Mouse (Mus musculus) intestine, embryonic 16.5 days (tissue): ENCODE measurements around the gene Mndal. TPM values are rescaled to one million over a fixed set of nuclear protein-coding genes. Genes with fewer than 3 reads are reported as not detected.
"Not testable (repeated sequence)": the region's sequence is repeated elsewhere in the genome, so short reads cannot be mapped to it uniquely, and the experiment has no call there.

ENCODE experiments used
- ATAC-seq: fragments of 200-750 bp; cut with Nextera tagmentation; 2 replicates; pipeline ENCODE4 v1.8.0; 2017; ENCODE audit warnings: moderate TSS enrichment, moderate library complexity
- H3K27ac ChIP-seq: fragments of 300-500 bp; sonication (generic); 2 replicates; pipeline ENCODE4 v1.5.1; 2014; ENCODE audit warnings: mild to moderate bottlenecking, low read length
- H3K27me3 ChIP-seq: fragments of 300-500 bp; sonication (generic); replicated peaks from 2 replicates; pipeline ENCODE4 v1.6.1; 2014; ENCODE audit warnings: low read length, control low read depth, mixed read lengths; ENCODE audit not compliant: control insufficient read depth, insufficient read depth
- H3K36me3 ChIP-seq: fragments of 300-500 bp; sonication (generic); 2 replicates; pipeline ENCODE4 v1.6.1; 2014; ENCODE audit warnings: low read length, control low read depth; ENCODE audit not compliant: control insufficient read depth, insufficient read depth
- H3K4me1 ChIP-seq: fragments of 300-500 bp; sonication (generic); 2 replicates; pipeline ENCODE4 v1.6.1; 2014; ENCODE audit warnings: low read length, control low read depth, mixed read lengths; ENCODE audit not compliant: control insufficient read depth, insufficient read depth
- H3K4me2 ChIP-seq: fragments of 300-500 bp; sonication (generic); 2 replicates; pipeline ENCODE4 v1.6.1; 2014; ENCODE audit warnings: low read depth, low read length, control low read depth
- H3K4me3 ChIP-seq: fragments of 300-500 bp; sonication (generic); 2 replicates; pipeline ENCODE4 v1.5.1; 2014; ENCODE audit warnings: mild to moderate bottlenecking, low read length
- H3K9ac ChIP-seq: fragments of 300-500 bp; sonication (generic); 2 replicates; pipeline ENCODE4 v1.6.1; 2014; ENCODE audit warnings: low read depth, low read length
- H3K9me3 ChIP-seq: fragments of 300-500 bp; sonication (generic); 2 replicates; pipeline ENCODE4 v1.6.1; 2016; ENCODE audit warnings: low read length, control low read depth; ENCODE audit not compliant: control insufficient read depth
- WGBS: fragments of 180-500 bp; shearing (Covaris S2); extraction: QIAGEN DNeasy Blood & Tissue Kit; methylation state at CpG from one replicate; pipeline ENCODE4 v1.1.7; 2014; 5-methylcytosine and 5-hydroxymethylcytosine counted together
- polyA plus RNA-seq: library from polyadenylated mRNA; unstranded; fragments of >200 nt; fragmentation: Nextera tagmentation; extraction: Ambion mirVana; gene quantifications from 2 replicates; pipeline ENCODE4 v1.2.1, GENCODE M21; 2015

Gene Mndal
- polyA plus RNA-seq, 1 experiment from 2014 or later: 3.3 TPM

GRCm38 (mm10) chr1:173905885-173906284 is 36.4 kb downstream of the Mndal start:
- not testable (repeated sequence) for H3K9me3 ChIP-seq, H3K4me1 ChIP-seq, H3K27me3 ChIP-seq, ATAC-seq, H3K4me2 ChIP-seq, H3K36me3 ChIP-seq, H3K9ac ChIP-seq, H3K27ac ChIP-seq, H3K4me3 ChIP-seq
- 95% methylated on average over 4 of the region's 4 CpGs for WGBS

GRCm38 (mm10) chr1:173889741-173890140 is 52.5 kb downstream of the Mndal start:
- not testable (repeated sequence) for H3K9ac ChIP-seq, H3K27ac ChIP-seq, H3K9me3 ChIP-seq, H3K4me3 ChIP-seq, H3K36me3 ChIP-seq, H3K4me2 ChIP-seq, ATAC-seq, H3K4me1 ChIP-seq, H3K27me3 ChIP-seq

GRCm38 (mm10) chr1:173887026-173887787 is 55.1 kb downstream of the Mndal start:
- H3K4me1 ChIP-seq, H3K27ac ChIP-seq, H3K9ac ChIP-seq, H3K4me2 ChIP-seq, H3K9me3 ChIP-seq, ATAC-seq, H3K4me3 ChIP-seq, H3K27me3 ChIP-seq, H3K36me3 ChIP-seq: not testable (repeated sequence)
- no CpG with 5 or more reads among the region's 2 CpGs for WGBS

GRCm38 (mm10) chr1:173880004-173880666 is 62.2 kb downstream of the Mndal start:
- not testable (repeated sequence) for H3K9ac ChIP-seq, H3K27ac ChIP-seq, H3K4me3 ChIP-seq, H3K9me3 ChIP-seq, ATAC-seq, H3K27me3 ChIP-seq, H3K36me3 ChIP-seq, H3K4me1 ChIP-seq, H3K4me2 ChIP-seq
- 60% methylated on average over 3 of the region's 3 CpGs for WGBS

GRCm38 (mm10) chr1:173879225-173879987 is 62.9 kb downstream of the Mndal start:
- H3K36me3 ChIP-seq, H3K9me3 ChIP-seq, H3K4me2 ChIP-seq, H3K4me3 ChIP-seq, H3K4me1 ChIP-seq, H3K27ac ChIP-seq, H3K27me3 ChIP-seq, ATAC-seq, H3K9ac ChIP-seq: not testable (repeated sequence)
- WGBS: 68% methylated on average over 5 of the region's 5 CpGs

- H3K27me3 ChIP-seq, ATAC-seq, H3K4me1 ChIP-seq, H3K9ac ChIP-seq, H3K27ac ChIP-seq, H3K4me2 ChIP-seq, H3K36me3 ChIP-seq, H3K4me3 ChIP-seq, H3K9me3 ChIP-seq: not testable (repeated sequence)
- WGBS: 84% methylated on average over 6 of the region's 6 CpGs
These were observed 64.0 kb downstream of the Mndal start for GRCm38 (mm10) chr1:173878264-173878663.

- 86% methylated on average over 1 of the region's 1 CpGs for WGBS
These were observed 65.2 kb downstream of the Mndal start for GRCm38 (mm10) chr1:173877125-173877524.

GRCm38 (mm10) chr1:173868586-173868985 is 73.7 kb downstream of the Mndal start:
- ATAC-seq: not testable (repeated sequence)
- WGBS: 82% methylated on average over 1 of the region's 1 CpGs

More at GRCm38 (mm10) chr1:173877125-173877524, 65.2 kb downstream of the Mndal start:
- not testable (repeated sequence) for H3K4me1 ChIP-seq, ATAC-seq, H3K27ac ChIP-seq, H3K4me3 ChIP-seq, H3K4me2 ChIP-seq, H3K36me3 ChIP-seq, H3K27me3 ChIP-seq, H3K9me3 ChIP-seq, H3K9ac ChIP-seq

GRCm38 (mm10) chr1:173866504-173866903 is 75.8 kb downstream of the Mndal start:
- no peaks in the 10 kb centered on the region for H3K36me3 ChIP-seq
- H3K4me3 ChIP-seq: no peak overlapping the region
- no peaks in the 10 kb centered on the region for H3K27me3 ChIP-seq
- ATAC-seq: no peak
- H3K27ac ChIP-seq: no peak overlapping the region
- no peak overlapping the region for H3K4me2 ChIP-seq
- no peak overlapping the region for H3K9ac ChIP-seq
- no peaks in the 10 kb centered on the region for H3K9me3 ChIP-seq
- no peaks in the 10 kb centered on the region for H3K4me1 ChIP-seq
- 89% methylated on average over 12 of the region's 12 CpGs for WGBS

More at GRCm38 (mm10) chr1:173868586-173868985, 73.7 kb downstream of the Mndal start:
- H3K9me3 ChIP-seq, H3K4me3 ChIP-seq, H3K27ac ChIP-seq, H3K9ac ChIP-seq, H3K4me2 ChIP-seq, H3K36me3 ChIP-seq, H3K4me1 ChIP-seq, H3K27me3 ChIP-seq: not testable (repeated sequence)
